Mouse (Mus musculus) liver, embryonic 12.5 days (tissue): ENCODE data around the gene Sds. TPM values are rescaled to one million over a fixed set of nuclear protein-coding genes. Genes with fewer than 3 reads are reported as not detected.
"Not testable (repeated sequence)": the region's sequence is repeated elsewhere in the genome, so short reads cannot be mapped to it uniquely, and the experiment has no call there.

Source experiments
- ATAC-seq: fragments of 200-750 bp; cut with Nextera tagmentation; 2 replicates; pipeline ENCODE4 v1.8.0; 2017; ENCODE audit warnings: moderate number of reproducible peaks, mild to moderate bottlenecking, moderate library complexity
- H3K27ac ChIP-seq: fragments of 300-500 bp; sonication (generic); 2 replicates; pipeline ENCODE4 v1.5.1; 2016; ENCODE audit warnings: mild to moderate bottlenecking
- H3K27me3 ChIP-seq: fragments of 300-500 bp; sonication (generic); replicated peaks from 2 replicates; pipeline ENCODE4 v1.6.1; 2016; ENCODE audit warnings: mild to moderate bottlenecking, moderate library complexity
- H3K36me3 ChIP-seq: fragments of 300-500 bp; sonication (generic); 2 replicates; pipeline ENCODE4 v1.6.1; 2016; ENCODE audit warnings: mild to moderate bottlenecking, moderate library complexity
- H3K4me1 ChIP-seq: fragments of 300-500 bp; sonication (generic); 2 replicates; pipeline ENCODE4 v1.6.1; 2016
- H3K4me2 ChIP-seq: fragments of 300-500 bp; sonication (generic); 2 replicates; pipeline ENCODE4 v1.6.1; 2016; ENCODE audit warnings: mild to moderate bottlenecking, moderate library complexity
- H3K4me3 ChIP-seq: fragments of 300-500 bp; sonication (generic); 2 replicates; pipeline ENCODE4 v1.5.1; 2016; ENCODE audit warnings: mild to moderate bottlenecking, moderate library complexity
- H3K9ac ChIP-seq: fragments of 300-500 bp; sonication (generic); 2 replicates; pipeline ENCODE4 v1.6.1; 2016; ENCODE audit warnings: mild to moderate bottlenecking, moderate library complexity
- H3K9me3 ChIP-seq: fragments of 300-500 bp; sonication (generic); replicated peaks from 2 replicates; pipeline ENCODE4 v1.6.1; 2016; ENCODE audit warnings: mild to moderate bottlenecking, moderate library complexity
- WGBS: fragments of 180-500 bp; shearing (Covaris S2); methylation state at CpG from one replicate; pipeline ENCODE4 v1.1.7; 2016; ENCODE audit not compliant: insufficient replicate concordance; 5-methylcytosine and 5-hydroxymethylcytosine counted together
- polyA plus RNA-seq: library from polyadenylated mRNA; unstranded; fragments of >200 nt; fragmentation: Nextera tagmentation; extraction: Ambion mirVana; gene quantifications from 2 replicates; pipeline ENCODE4 v1.2.1, GENCODE M21; 2016

The Sds gene
- polyA plus RNA-seq, 1 experiment from 2014 or later, result not detected

- Histone ChIP-seq H3K27ac (no peak overlapping the region), H3K27me3 (no peaks in the 10 kb centered on the region), H3K9me3 (no peaks in the 10 kb centered on the region), H3K9ac (no peak overlapping the region), H3K4me3 (no peak overlapping the region), H3K4me1 (peaks cover 5% of the 10 kb centered on the region; the same call in 1 of the 2 replicates), H3K36me3 (peaks cover 61% of the 10 kb centered on the region), H3K4me2 (no peak overlapping the region)
- WGBS, result 70% methylated on average over 10 of the region's 10 CpGs
- 0 out of 2 replicates have a peak, but pooled peaks have one; percentile 36 for ATAC-seq
These were observed 18.9 kb downstream of the Sds start for GRCm38 (mm10) chr5:120495064-120495702.

- peaks cover 58% of the 10 kb centered on the region for H3K36me3 ChIP-seq
- H3K4me3 ChIP-seq, result no peak overlapping the region
- H3K4me2 ChIP-seq, result no peak overlapping the region
- H3K9ac ChIP-seq, result no peak overlapping the region
- H3K4me1 ChIP-seq, result peaks cover 5% of the 10 kb centered on the region; the same call in 1 of the 2 replicates
- H3K27me3 ChIP-seq, result no peaks in the 10 kb centered on the region
- 82% methylated on average over 13 of the region's 13 CpGs for WGBS
- no peak for ATAC-seq
- H3K9me3 ChIP-seq, result no peaks in the 10 kb centered on the region
- H3K27ac ChIP-seq, result no peak overlapping the region
These were observed 19.4 kb downstream of the Sds start for GRCm38 (mm10) chr5:120495703-120496226.

DNA sequence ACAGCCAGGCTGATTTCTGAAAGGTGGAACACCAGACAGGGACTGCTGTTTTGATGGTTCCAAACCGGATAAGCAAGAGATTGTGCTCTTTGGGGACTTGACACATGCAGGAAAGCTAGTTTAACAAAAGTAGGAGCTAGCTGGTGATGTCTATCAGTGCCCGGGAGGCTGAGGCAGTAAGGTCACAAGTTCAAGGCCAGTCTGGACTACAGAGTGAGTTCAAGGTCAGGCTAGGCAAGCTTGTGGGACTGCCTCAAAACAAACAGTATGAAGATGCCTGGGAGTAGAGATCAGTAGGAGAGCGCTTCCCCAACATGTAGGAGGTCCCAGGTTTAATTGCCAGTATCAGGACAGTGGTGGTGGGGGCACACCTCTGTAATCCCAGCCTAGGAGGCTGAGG lies 20.7 kb downstream of the Sds start:
- H3K9ac ChIP-seq, result no peak overlapping the region
- 72% methylated on average over 3 of the region's 3 CpGs for WGBS
- peaks cover 49% of the 10 kb centered on the region for H3K36me3 ChIP-seq
- ATAC-seq, result no peak
- no peak overlapping the region for H3K4me2 ChIP-seq
- no peak overlapping the region for H3K27ac ChIP-seq
- no peak overlapping the region for H3K4me3 ChIP-seq
- H3K4me1 ChIP-seq, result peaks cover 5% of the 10 kb centered on the region
- no peaks in the 10 kb centered on the region for H3K27me3 ChIP-seq
- H3K9me3 ChIP-seq, result no peaks in the 10 kb centered on the region

- H3K4me2 ChIP-seq, result no peak overlapping the region
- H3K27ac ChIP-seq, result no peak overlapping the region
- no peak overlapping the region for H3K4me3 ChIP-seq
- no peak for ATAC-seq
- no peaks in the 10 kb centered on the region for H3K9me3 ChIP-seq
- WGBS, result 69% methylated on average over 4 of the region's 4 CpGs
- peaks cover 16% of the 10 kb centered on the region for H3K4me1 ChIP-seq
- H3K27me3 ChIP-seq, result no peaks in the 10 kb centered on the region
- H3K36me3 ChIP-seq, result peaks cover 32% of the 10 kb centered on the region
- H3K9ac ChIP-seq, result no peak overlapping the region
These were observed 22.9 kb downstream of the Sds start for GRCm38 (mm10) chr5:120499202-120499601.

DNA sequence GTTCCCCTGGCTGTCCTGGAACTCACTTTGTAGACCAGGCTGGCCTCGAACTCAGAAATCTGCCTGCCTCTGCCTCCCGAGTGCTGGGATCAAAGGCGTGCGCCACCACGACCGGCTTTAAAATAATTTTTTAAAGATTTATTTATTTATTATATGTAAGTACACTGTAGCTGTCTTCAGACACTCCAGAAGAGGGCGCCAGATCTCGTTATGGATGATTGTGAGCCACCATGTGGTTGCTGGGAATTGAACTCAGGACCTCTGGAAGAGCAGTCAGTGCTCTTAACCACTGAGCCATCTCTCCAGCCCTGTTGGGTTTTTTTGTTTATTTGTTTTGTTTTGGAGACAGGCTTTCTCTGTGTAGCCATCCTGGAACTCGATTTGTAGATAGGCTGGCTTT lies 24.3 kb downstream of the Sds start:
- Histone ChIP-seq H3K4me1 (peaks cover 26% of the 10 kb centered on the region), H3K36me3 (peaks cover 18% of the 10 kb centered on the region)
- ATAC-seq, H3K9ac ChIP-seq, H3K4me3 ChIP-seq, H3K27ac ChIP-seq, H3K27me3 ChIP-seq, H3K9me3 ChIP-seq, H3K4me2 ChIP-seq: not testable (repeated sequence)
- WGBS, result 73% methylated on average over 9 of the region's 9 CpGs

DNA sequence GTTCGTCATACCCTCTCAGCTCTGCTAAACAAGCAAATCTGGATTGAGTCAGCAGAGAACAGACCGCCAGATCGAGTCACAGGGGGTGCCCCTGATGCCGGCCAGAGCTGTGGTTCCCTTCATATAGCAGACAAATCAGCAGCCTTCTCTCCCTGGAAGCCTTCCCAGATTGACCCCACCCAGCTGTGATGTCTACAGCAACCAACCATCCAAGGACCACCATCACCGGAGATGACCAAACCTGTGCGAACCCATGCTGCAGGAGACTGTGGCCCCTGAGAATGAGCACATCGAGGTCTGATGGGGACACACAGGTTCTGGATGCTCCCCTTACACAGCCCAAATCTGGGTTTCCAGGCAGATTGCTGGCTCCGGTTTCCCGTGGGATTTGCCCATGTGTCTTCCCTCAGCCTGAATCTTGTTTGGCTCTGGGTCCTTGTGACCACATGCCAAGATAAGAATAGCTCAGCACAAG lies 25.9 kb downstream of the Sds start:
- Histone ChIP-seq H3K4me2 (peak overlapping the region; percentile 98), H3K36me3 (peaks cover 12% of the 10 kb centered on the region), H3K27ac (no peak overlapping the region), H3K9ac (peak overlapping the region; percentile 87), H3K9me3 (no peaks in the 10 kb centered on the region), H3K4me3 (peak overlapping the region; percentile 91), H3K4me1 (peaks cover 29% of the 10 kb centered on the region), H3K27me3 (no peaks in the 10 kb centered on the region)
- 60% methylated on average over 9 of the region's 9 CpGs for WGBS
- no peak for ATAC-seq

- Histone ChIP-seq H3K27ac (peak overlapping the region; percentile 38; the same call in 1 of the 2 replicates), H3K9ac (peak overlapping the region; percentile 87), H3K27me3 (no peaks in the 10 kb centered on the region), H3K4me2 (peak overlapping the region; percentile 98), H3K36me3 (peaks cover 9% of the 10 kb centered on the region), H3K4me1 (peaks cover 29% of the 10 kb centered on the region), H3K9me3 (no peaks in the 10 kb centered on the region), H3K4me3 (peak overlapping the region; percentile 91)
- peak; percentile 8; the same call in 1 of the 2 replicates for ATAC-seq
- WGBS, result 8% methylated on average over 12 of the region's 12 CpGs
These were observed 26.4 kb downstream of the Sds start for GRCm38 (mm10) chr5:120502675-120503143.

DNA sequence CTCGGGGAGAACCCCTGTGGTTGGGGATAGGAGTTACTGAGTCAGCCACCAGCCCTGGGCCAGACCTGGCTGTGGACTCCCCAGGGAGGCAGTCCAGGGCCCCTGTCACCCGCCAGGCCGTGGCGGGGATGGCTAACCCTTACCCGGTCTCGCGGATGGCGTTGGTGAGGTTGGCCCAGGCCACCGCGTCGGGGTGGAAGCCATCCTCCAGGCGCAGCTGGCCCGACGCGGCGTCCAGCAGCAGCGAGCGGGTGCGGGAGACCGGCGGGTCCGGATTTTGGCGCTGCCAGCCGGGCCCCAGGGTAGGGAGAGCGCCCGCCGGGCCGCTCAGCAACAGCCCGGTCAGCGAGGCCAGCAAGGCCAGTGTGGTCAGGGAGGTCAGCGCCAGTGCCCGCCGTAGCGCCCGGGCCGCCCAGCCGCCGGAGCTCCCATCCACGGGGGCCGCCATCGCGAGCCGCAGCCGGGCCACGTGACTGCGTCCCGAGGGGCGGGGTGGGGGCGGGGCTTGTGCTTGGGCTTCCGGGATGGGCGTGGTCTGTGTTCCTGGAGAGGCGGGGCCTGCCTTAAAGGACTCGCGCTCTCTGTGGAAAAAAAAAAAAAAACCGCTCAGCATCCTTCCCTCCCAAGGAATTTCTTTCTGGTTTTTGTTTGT lies 26.9 kb downstream of the Sds start, which contains the start of gene Plbd2:
Plbd2 (minus strand) TSS at position 482 of the 652 bp plus-strand sequence.
- Histone ChIP-seq H3K27ac (peak within 1 kb of the TSS; percentile 38; the same call in 1 of the 2 replicates), H3K9ac (peak within 1 kb of the TSS; percentile 87), H3K27me3 (no peaks in the 10 kb centered on the region), H3K4me2 (peak within 1 kb of the TSS; percentile 98), H3K36me3 (peaks cover 7% of the 10 kb centered on the region), H3K9me3 (no peaks in the 10 kb centered on the region), H3K4me3 (peak within 1 kb of the TSS; percentile 91), H3K4me1 (peaks cover 29% of the 10 kb centered on the region)
- peak; percentile 67 for ATAC-seq
- WGBS, result under 1% methylated on average over 55 of the region's 55 CpGs

DNA sequence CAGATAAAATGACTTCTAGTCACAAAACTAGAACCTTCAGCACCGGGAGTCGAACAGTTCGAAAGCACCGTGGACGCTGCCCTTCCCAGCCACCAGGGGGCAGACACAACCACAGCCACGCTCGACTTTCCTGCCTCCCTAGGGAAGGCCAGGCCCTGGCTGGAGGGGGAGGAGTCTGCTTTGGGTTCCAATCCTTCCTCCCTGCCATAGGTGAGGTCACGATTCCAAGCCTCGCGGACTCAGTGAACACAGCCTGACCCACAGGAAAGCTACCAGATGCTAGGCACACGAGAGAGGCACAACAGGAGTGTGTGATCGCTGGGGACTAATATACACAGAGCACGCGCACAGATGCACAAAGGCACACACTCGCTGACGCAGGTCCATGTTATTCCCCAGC lies 29.0 kb downstream of the Sds start:
- H3K9me3 ChIP-seq, result no peaks in the 10 kb centered on the region
- no peaks in the 10 kb centered on the region for H3K27me3 ChIP-seq
- peak overlapping the region; percentile 17; the same call in 1 of the 2 replicates for H3K9ac ChIP-seq
- ATAC-seq, result peak; percentile 57
- 19% methylated on average over 16 of the region's 16 CpGs for WGBS
- H3K4me2 ChIP-seq, result peak overlapping the region; percentile 55
- no peak overlapping the region for H3K27ac ChIP-seq
- H3K4me3 ChIP-seq, result peak overlapping the region; percentile 21; the same call in 1 of the 2 replicates
- no peaks in the 10 kb centered on the region for H3K36me3 ChIP-seq
- peaks cover 31% of the 10 kb centered on the region for H3K4me1 ChIP-seq

- Histone ChIP-seq H3K9me3 (no peaks in the 10 kb centered on the region), H3K27me3 (no peaks in the 10 kb centered on the region), H3K27ac (no peak overlapping the region), H3K36me3 (no peaks in the 10 kb centered on the region), H3K9ac (peak overlapping the region; percentile 17; the same call in 1 of the 2 replicates), H3K4me2 (peak overlapping the region; percentile 55), H3K4me3 (no peak overlapping the region), H3K4me1 (peaks cover 35% of the 10 kb centered on the region)
- WGBS, result 53% methylated on average over 9 of the region's 9 CpGs
- no peak for ATAC-seq
These were observed 29.5 kb downstream of the Sds start for GRCm38 (mm10) chr5:120505781-120506180.

GRCm38 (mm10) chr5:120506490-120506889 lies 30.2 kb downstream of the Sds start:
- Histone ChIP-seq H3K27me3 (no peaks in the 10 kb centered on the region), H3K4me3 (no peak overlapping the region), H3K27ac (no peak overlapping the region), H3K9me3 (no peaks in the 10 kb centered on the region), H3K4me1 (peaks cover 42% of the 10 kb centered on the region), H3K4me2 (no peak overlapping the region), H3K36me3 (no peaks in the 10 kb centered on the region), H3K9ac (no peak overlapping the region)
- no peak for ATAC-seq
- WGBS, result 67% methylated on average over 9 of the region's 9 CpGs

GRCm38 (mm10) chr5:120507311-120507710 lies 31.0 kb downstream of the Sds start:
- ATAC-seq, result no peak
- H3K36me3 ChIP-seq, result no peaks in the 10 kb centered on the region
- peaks cover 42% of the 10 kb centered on the region for H3K4me1 ChIP-seq
- no peak overlapping the region for H3K4me3 ChIP-seq
- no peaks in the 10 kb centered on the region; the same call in 1 of the 2 replicates for H3K27me3 ChIP-seq
- H3K4me2 ChIP-seq, result no peak overlapping the region
- no peaks in the 10 kb centered on the region for H3K9me3 ChIP-seq
- no peak overlapping the region for H3K9ac ChIP-seq
- no peak overlapping the region for H3K27ac ChIP-seq
- 51% methylated on average over 4 of the region's 4 CpGs for whole genome bisulfite sequencing
